Mouse (Mus musculus) hindbrain, embryonic 13.5 days (tissue): ENCODE results near the gene Aldh9a1. TPM values are rescaled to one million over a fixed set of nuclear protein-coding genes. Genes with fewer than 3 reads are reported as not detected.

Source experiments
- microRNA-seq: library from miRNA; unstranded; fragments of <30 nt; microRNA quantifications from one replicate; pipeline ENCODE4, GENCODE M21; 2016
- polyA plus RNA-seq: library from polyadenylated mRNA; unstranded; fragments of >200 nt; fragmentation: Nextera tagmentation; extraction: Ambion mirVana; gene quantifications from 2 replicates; pipeline ENCODE4 v1.2.1, GENCODE M21; 2015

Gene Aldh9a1
- polyA plus RNA-seq, 1 experiment from 2014 or later, result 31.1 TPM

Small RNAs within 50 kb of the gene (microRNA-seq; reads per million reads assigned to microRNA genes)
- gene Gm25911, result 3.0 reads per million, percentile 7 among the genes with 10 or more reads in this experiment

Other genes with a start within 250 kb of the Aldh9a1 start
- gene Uck2, start 64.7 kb upstream of the Aldh9a1 start, polyA plus RNA-seq, result 58.4 and 63.4 TPM in 2 replicates
- gene Tmco1, start 41.6 kb upstream of the Aldh9a1 start, polyA plus RNA-seq, result 72.5 and 73.5 TPM in 2 replicates
- gene Mgst3, start 43.9 kb downstream of the Aldh9a1 start, polyA plus RNA-seq, result 105 and 108 TPM in 2 replicates
- gene Lrrc52, start 116.8 kb downstream of the Aldh9a1 start, polyA plus RNA-seq, result not detected in 2 replicates
- 8.8 and 10.1 TPM in 2 replicates for gene Rxrg, start 248.4 kb downstream of the Aldh9a1 start, polyA plus RNA-seq